Mouse (Mus musculus) layer of hippocampus, postnatal 36 days (tissue): ENCODE results near the gene Wdr4. TPM values are rescaled to one million over a fixed set of nuclear protein-coding genes. Genes with fewer than 3 reads are reported as not detected.
A peak's percentile ranks its signal among the peaks of the same experiment; 100 is the strongest.

Source experiments
- DNase-seq, 2 experiments: peaks; one replicate each; pipeline ENCODE4 v3.0.0; 2022
- total RNA-seq, 2 experiments: library from RNA; stranded (reverse); gene quantifications; 2 replicates each; pipeline ENCODE4 v1.2.3; 2021

The Wdr4 gene
- total RNA-seq, 2 experiments from 2014 or later: 19.5 to 22.6 TPM

GRCm38 (mm10) chr17:31494989-31495388 lies 24.8 kb downstream of the Wdr4 start:
- no peak for DNase-seq

GRCm38 (mm10) chr17:31492416-31492815 lies 27.4 kb downstream of the Wdr4 start:
- DNase-seq: peak; percentile 73 to 78

GRCm38 (mm10) chr17:31491355-31491754 lies 28.4 kb downstream of the Wdr4 start:
- DNase-seq: no peak

GRCm38 (mm10) chr17:31487433-31488060 lies 32.2 kb downstream of the Wdr4 start:
- no peak for DNase-seq

GRCm38 (mm10) chr17:31486616-31487198 lies 33.1 kb downstream of the Wdr4 start:
- DNase-seq: no peak

- no peak for DNase-seq
These were observed 40.5 kb downstream of the Wdr4 start for GRCm38 (mm10) chr17:31479108-31479844.

- DNase-seq: no peak
These were observed 41.2 kb downstream of the Wdr4 start for GRCm38 (mm10) chr17:31478606-31479005.

GRCm38 (mm10) chr17:31474388-31474787 lies 45.4 kb downstream of the Wdr4 start:
- no peak for DNase-seq

GRCm38 (mm10) chr17:31470766-31471418 lies 48.9 kb downstream of the Wdr4 start:
- no peak for DNase-seq

GRCm38 (mm10) chr17:31468496-31468895 lies 51.3 kb downstream of the Wdr4 start:
- DNase-seq: no peak

- no peak for DNase-seq
These were observed 52.9 kb downstream of the Wdr4 start for GRCm38 (mm10) chr17:31466854-31467253.

- no peak for DNase-seq
These were observed 57.3 kb downstream of the Wdr4 start for GRCm38 (mm10) chr17:31462506-31462905.

- no peak for DNase-seq
These were observed 59.4 kb downstream of the Wdr4 start for GRCm38 (mm10) chr17:31460416-31460815.

GRCm38 (mm10) chr17:31456723-31457567 lies 62.8 kb downstream of the Wdr4 start:
- DNase-seq: peak; percentile 50 to 53

GRCm38 (mm10) chr17:31454056-31454455 lies 65.7 kb downstream of the Wdr4 start:
- DNase-seq: no peak

GRCm38 (mm10) chr17:31453476-31453875 lies 66.3 kb downstream of the Wdr4 start:
- DNase-seq: no peak

GRCm38 (mm10) chr17:31452816-31453215 lies 67.0 kb downstream of the Wdr4 start:
- no peak for DNase-seq

GRCm38 (mm10) chr17:31451179-31451708 lies 68.5 kb downstream of the Wdr4 start:
- peak; percentile 65 to 70 for DNase-seq

- peak in 1 of 2 experiments; percentile 44 for DNase-seq
These were observed 69.6 kb downstream of the Wdr4 start for GRCm38 (mm10) chr17:31450206-31450605.

- DNase-seq: no peak
These were observed 71.3 kb downstream of the Wdr4 start for GRCm38 (mm10) chr17:31448519-31448918.

- DNase-seq: no peak
These were observed 72.0 kb downstream of the Wdr4 start for GRCm38 (mm10) chr17:31447766-31448165.
